Comparison of ENCODE assay signal across 8 mouse cellular contexts in the genomic region with DNA sequence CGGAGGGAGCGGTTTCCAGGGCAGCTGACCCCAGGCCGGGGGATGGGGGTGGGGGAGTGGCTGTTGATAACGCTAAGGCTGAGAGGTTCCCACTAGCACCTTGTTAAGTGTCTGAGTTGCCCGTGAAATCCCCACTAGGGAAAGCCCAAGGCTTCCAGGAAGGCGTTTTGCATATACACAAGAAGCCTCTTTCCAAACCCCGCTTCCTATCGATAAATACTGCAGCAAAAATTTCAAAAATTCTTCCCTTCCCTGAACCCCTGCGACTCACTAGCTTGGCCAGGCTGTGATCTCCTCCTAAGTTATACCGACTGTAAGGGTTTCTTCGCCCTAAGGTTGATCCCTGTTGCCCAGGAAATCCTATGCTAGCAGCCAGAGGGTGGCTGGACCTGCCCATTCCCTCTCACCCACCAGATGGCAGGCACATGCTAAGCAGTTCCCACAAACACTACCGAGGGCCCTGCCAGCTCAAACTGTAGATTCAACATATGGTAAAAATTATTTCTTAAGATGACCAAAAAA. TPM values are rescaled to one million over a fixed set of nuclear protein-coding genes. Genes with fewer than 3 reads are reported as not detected.
A peak's percentile ranks its signal among the peaks of the same experiment; 100 is the strongest.
DNase-seq lines count a peak whose midpoint lies in the region; ATAC-seq and TF ChIP-seq lines count a peak whose summit lies in the region.

No protein-coding gene starts in this region.

- TF ChIP-seq EP300 in liver, embryonic 14.5 days (IDR thresholded peaks at IDR 0.05; ENCODE audit: low read depth), result no peak

- no peaks in the 10 kb centered on the region for H3K9me3 ChIP-seq in heart, embryonic 13.5 days
- no peaks in the 10 kb centered on the region for H3K9me3 ChIP-seq in kidney, embryonic 16.5 days (ENCODE audit: low read length)
- no peaks in the 10 kb centered on the region for H3K9me3 ChIP-seq in liver, embryonic 14.5 days (ENCODE audit: control insufficient read depth, low read length)

- TF ChIP-seq CTCF in liver, embryonic 14.5 days (IDR thresholded peaks at IDR 0.05; ENCODE audit: low read depth), result peak; percentile 52
- TF ChIP-seq CTCF in thymus, adult 2 months (IDR thresholded peaks at IDR 0.05; ENCODE audit: borderline replicate concordance, control insufficient read depth, extremely low read depth, insufficient read depth, low read length, poor library complexity), result no peak

- H3K4me2 ChIP-seq in heart, embryonic 13.5 days, result peak overlapping the region; percentile 71
- H3K4me2 ChIP-seq in kidney, embryonic 16.5 days (replicated peaks; ENCODE audit: low read depth, low read length), result peak overlapping the region; percentile 60
- peak overlapping the region; percentile 42 for H3K4me2 ChIP-seq in liver, embryonic 14.5 days (ENCODE audit: low read depth)

- peak; percentile 48; the same call in 1 of the 2 replicates for ATAC-seq in heart, embryonic 13.5 days (ENCODE audit: extremely low read depth, insufficient number of reproducible peaks, low FRiP score, low TSS enrichment)
- peak; percentile 87 for ATAC-seq in kidney, embryonic 16.5 days (ENCODE audit: low FRiP score, low TSS enrichment)
- ATAC-seq in liver, embryonic 14.5 days (ENCODE audit: insufficient read depth), result peak; percentile 58; the same call in 1 of the 2 replicates

- DNase-seq in urinary bladder, adult 2 months (ENCODE audit: low spot score), result peak; percentile 34
- no peak for DNase-seq in urinary bladder, postnatal 25 days (ENCODE audit: low spot score)
- peak; percentile 66 for DNase-seq in embryo, embryonic 9.5 days (ENCODE audit: extremely low spot score)
- no peak for DNase-seq in liver, embryonic 14.5 days (ENCODE audit: low read depth in 3 of 3, low spot score in 3 of 3)
- DNase-seq in neural tube, embryonic 10.5 days (ENCODE audit: extremely low spot score, low spot score), result peak; percentile 69
- peak; percentile 16 for DNase-seq in thymus, adult 2 months

- WGBS in heart, embryonic 13.5 days, result 9% methylated on average over 12 of the region's 12 CpGs
- WGBS in kidney, embryonic 16.5 days, result 21% methylated on average over 12 of the region's 12 CpGs
- 20% methylated on average over 12 of the region's 12 CpGs for WGBS in liver, embryonic 14.5 days (ENCODE audit: insufficient replicate concordance)
- 34% methylated on average over 12 of the region's 12 CpGs for WGBS in thymus, adult 2 months

- no peak for TF ChIP-seq POLR2A in thymus, adult 2 months (IDR thresholded peaks at IDR 0.05; ENCODE audit: control insufficient read depth, extremely low read depth, insufficient read depth, low read length, poor library complexity)

- H3K27ac ChIP-seq in heart, embryonic 13.5 days (replicated peaks), result peak overlapping the region; percentile 92
- H3K27ac ChIP-seq in kidney, embryonic 16.5 days (ENCODE audit: low read length), result no peak overlapping the region; the same call in 1 of the 2 replicates
- H3K27ac ChIP-seq in liver, embryonic 14.5 days, result no peak overlapping the region
- H3K27ac ChIP-seq in thymus, adult 2 months (ENCODE audit: control insufficient read depth, insufficient read depth, low read length), result no peak overlapping the region

- peak overlapping the region; percentile 41 for H3K4me3 ChIP-seq in heart, embryonic 13.5 days
- H3K4me3 ChIP-seq in kidney, embryonic 16.5 days (ENCODE audit: low read length), result peak overlapping the region; percentile 40
- H3K4me3 ChIP-seq in liver, embryonic 14.5 days (ENCODE audit: insufficient read depth in 1 of 2, low read depth in 2 of 2, low read length in 2 of 2), result no peak overlapping the region
- no peak overlapping the region for H3K4me3 ChIP-seq in thymus, adult 2 months (ENCODE audit: control insufficient read depth, insufficient read depth, low read length)

- peak overlapping the region; percentile 78 for H3K9ac ChIP-seq in heart, embryonic 13.5 days
- peak overlapping the region; percentile 26; the same call in 1 of the 2 replicates for H3K9ac ChIP-seq in kidney, embryonic 16.5 days (replicated peaks; ENCODE audit: low read length)
- H3K9ac ChIP-seq in liver, embryonic 14.5 days (replicated peaks), result no peak overlapping the region

- H3K36me3 ChIP-seq in heart, embryonic 13.5 days, result no peaks in the 10 kb centered on the region; the same call in 1 of the 2 replicates
- no peaks in the 10 kb centered on the region for H3K36me3 ChIP-seq in kidney, embryonic 16.5 days (ENCODE audit: insufficient read depth, low read length)
- H3K36me3 ChIP-seq in liver, embryonic 14.5 days (replicated peaks; ENCODE audit: control insufficient read depth, insufficient read depth, low read depth), result no peaks in the 10 kb centered on the region
- no peaks in the 10 kb centered on the region for H3K36me3 ChIP-seq in thymus, adult 2 months (ENCODE audit: control insufficient read depth, insufficient read depth, low read length)

- H3K4me1 ChIP-seq in heart, embryonic 13.5 days, result peaks cover 16% of the 10 kb centered on the region
- peaks cover 13% of the 10 kb centered on the region for H3K4me1 ChIP-seq in kidney, embryonic 16.5 days (ENCODE audit: insufficient read depth, low read length)
- H3K4me1 ChIP-seq in liver, embryonic 14.5 days (replicated peaks; ENCODE audit: control insufficient read depth in 2 of 2, insufficient read depth in 2 of 2, low read length in 1 of 2), result peaks cover 0 to 6% of the 10 kb centered on the region in 2 experiments; a peak in 2 of 4 replicates
- H3K4me1 ChIP-seq in thymus, adult 2 months (replicated peaks; ENCODE audit: control insufficient read depth, insufficient read depth, low read length), result peaks cover 8% of the 10 kb centered on the region; the same call in 1 of the 2 replicates

- no peaks in the 10 kb centered on the region for H3K27me3 ChIP-seq in heart, embryonic 13.5 days (replicated peaks)
- H3K27me3 ChIP-seq in kidney, embryonic 16.5 days (ENCODE audit: insufficient read depth, low read length), result no peaks in the 10 kb centered on the region
- no peaks in the 10 kb centered on the region for H3K27me3 ChIP-seq in liver, embryonic 14.5 days (ENCODE audit: control insufficient read depth, insufficient read depth, low read length)
- 0 out of 2 replicates have a peak, but pooled peaks cover 2% of the 10 kb centered on the region for H3K27me3 ChIP-seq in thymus, adult 2 months (ENCODE audit: control insufficient read depth, insufficient read depth, low read length)

RNA-seq across cellular contexts. Expression of a gene that starts 43.6 kb away (rescaled TPM):
- 1,107 and 1,301 TPM in 2 replicates for polyA plus RNA-seq in urinary bladder, adult 2 months (2012; rRNA removed)
- 1,787 and 2,104 TPM in 2 replicates for polyA plus RNA-seq in heart, embryonic 13.5 days (2015; fragmentation: Nextera tagmentation; extraction: Ambion mirVana)
- polyA plus RNA-seq in kidney, embryonic 16.5 days (2015; fragmentation: Nextera tagmentation; extraction: Ambion mirVana), result 2,859 and 3,187 TPM in 2 replicates
- 1,333 and 1,529 TPM in 2 replicates for polyA plus RNA-seq in liver, embryonic 14.5 days (2012; rRNA removed)
- 1,148 and 1,204 TPM in 2 replicates for polyA plus RNA-seq in liver, embryonic 14.5 days (2014; fragmentation: Nextera tagmentation; extraction: Ambion mirVana)
- 2,928 and 2,969 TPM in 2 replicates for polyA plus RNA-seq in thymus, adult 2 months (2012; rRNA removed)

Comparison
In these comparisons a context has a peak if more than half of its experiments do, and no peak if none do; other contexts are left out.
1. DNase-seq: peak in urinary bladder, adult 2 months (single experiment), embryo, embryonic 9.5 days (single experiment), neural tube, embryonic 10.5 days (single experiment) and thymus, adult 2 months (single experiment); none in urinary bladder, postnatal 25 days (single experiment) and liver, embryonic 14.5 days (0 of 3).
2. H3K4me3 ChIP-seq: peak in heart, embryonic 13.5 days (single experiment) and kidney, embryonic 16.5 days (single experiment); none in liver, embryonic 14.5 days (0 of 2) and thymus, adult 2 months (single experiment).
3. Peak in every context shown above with its lines, with median percentiles within 50 percentile points of each other: ATAC-seq and H3K4me2 ChIP-seq.